ENCODE assay signal across 21 mouse cellular contexts in the genomic region with DNA sequence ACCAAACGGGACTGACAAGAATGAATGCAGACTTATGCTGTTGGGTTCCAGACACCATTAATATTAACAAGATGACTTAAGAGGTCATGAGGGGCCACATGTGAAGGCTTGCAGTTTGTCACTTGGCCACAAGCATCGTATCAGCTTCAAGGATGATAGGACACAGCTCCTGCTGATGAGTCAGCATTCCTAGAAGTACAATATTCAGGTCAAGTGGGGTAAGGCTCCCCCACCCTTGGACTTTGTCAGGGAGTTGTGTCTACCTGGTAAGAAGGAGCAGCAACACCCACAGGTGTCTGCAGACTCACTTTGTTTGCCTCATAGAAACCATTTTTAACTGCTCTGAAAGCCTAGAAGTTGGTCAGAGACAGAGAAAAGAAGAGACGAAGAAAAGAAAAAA. TPM values are rescaled to one million over a fixed set of nuclear protein-coding genes. Genes with fewer than 3 reads are reported as not detected.
A peak's percentile ranks its signal among the peaks of the same experiment; 100 is the strongest.
DNase-seq lines count a peak whose midpoint lies in the region; ATAC-seq and TF ChIP-seq lines count a peak whose summit lies in the region.
"Had no signal": no experiment of that assay in that cellular context is flagged by ENCODE, and none has a peak within 500 bp of the region (broad histone marks: within the 10 kb centered on the region; RNA-seq: fewer than 3 reads in every experiment).

No protein-coding gene starts in this region.

- no peak for TF ChIP-seq EP300 in stomach, postnatal 0 days (optimal IDR thresholded peaks at IDR 0.05)

- WGBS in intestine, postnatal 0 days: 54% methylated on average over 3 of the region's 3 CpGs
- 54% methylated on average over 3 of the region's 3 CpGs for WGBS in stomach, postnatal 0 days
- 94% methylated on average over 3 of the region's 3 CpGs for WGBS in hindbrain, embryonic 16.5 days

- H3K4me2 ChIP-seq in intestine, postnatal 0 days (replicated peaks; ENCODE audit: low read depth): no peak overlapping the region
- no peak overlapping the region for H3K4me2 ChIP-seq in stomach, postnatal 0 days (replicated peaks; ENCODE audit: low read depth)
- no peak overlapping the region for H3K4me2 ChIP-seq in hindbrain, embryonic 16.5 days (ENCODE audit: low read length)
- H3K4me2 ChIP-seq: embryonic facial prominence, embryonic 12.5 days; forebrain, embryonic 13.5 days; forebrain, embryonic 15.5 days had no signal

- peak; percentile 91 for ATAC-seq in intestine, postnatal 0 days
- ATAC-seq in stomach, postnatal 0 days (ENCODE audit: low FRiP score, low TSS enrichment): peak; percentile 83
- ATAC-seq in hindbrain, embryonic 16.5 days: no peak
- ATAC-seq: activated CD4-positive, CD25-positive, alpha-beta regulatory T cell, adult 4 months; forebrain, embryonic 13.5 days; forebrain, embryonic 15.5 days; forebrain, postnatal 0 days; Patski had no signal

- H3K36me3 ChIP-seq in ES-E14 (ENCODE audit: control insufficient read depth, insufficient read depth, low read length, poor library complexity, severe bottlenecking): no peaks in the 10 kb centered on the region
- no peaks in the 10 kb centered on the region for H3K36me3 ChIP-seq in intestine, postnatal 0 days (ENCODE audit: control insufficient read depth, insufficient read depth)
- H3K36me3 ChIP-seq in stomach, postnatal 0 days (ENCODE audit: control insufficient read depth, insufficient read depth, low read length): no peaks in the 10 kb centered on the region
- no peaks in the 10 kb centered on the region for H3K36me3 ChIP-seq in hindbrain, embryonic 16.5 days (ENCODE audit: control insufficient read depth, insufficient read depth, low read length)
- H3K36me3 ChIP-seq: embryonic facial prominence, embryonic 10.5 days; embryonic facial prominence, embryonic 12.5 days; forebrain, embryonic 15.5 days; G1E had no signal

- no peak for DNase-seq in ES-E14 (ENCODE audit: low read depth, low spot score)
- DNase-seq in stomach, postnatal 0 days (ENCODE audit: low spot score): peak; percentile 33
- no peak for DNase-seq in kidney, adult 9 months
- DNase-seq: adrenal gland, adult 8-10 months; adrenal gland, postnatal 14 days; adrenal gland, postnatal 36 days; cerebellum, adult 11-12 months; cerebellum, adult 2 months; cerebellum, adult 9-10 months; cerebellum, postnatal 10 days; cerebellum, postnatal 25 days; forebrain, postnatal 0 days had no signal

- H3K9me3 ChIP-seq in ES-E14 (ENCODE audit: control insufficient read depth, insufficient read depth, low read depth, low read length): no peaks in the 10 kb centered on the region
- no peaks in the 10 kb centered on the region for H3K9me3 ChIP-seq in intestine, postnatal 0 days (ENCODE audit: control insufficient read depth)
- H3K9me3 ChIP-seq in stomach, postnatal 0 days (ENCODE audit: control insufficient read depth, low read length): no peaks in the 10 kb centered on the region
- H3K9me3 ChIP-seq in hindbrain, embryonic 16.5 days (ENCODE audit: control insufficient read depth, low read length): no peaks in the 10 kb centered on the region
- H3K9me3 ChIP-seq: embryonic facial prominence, embryonic 12.5 days; forebrain, embryonic 13.5 days; forebrain, embryonic 15.5 days had no signal

- no peak overlapping the region for H3K27ac ChIP-seq in ES-E14 (ENCODE audit: insufficient read depth, low read depth, low read length, poor library complexity, severe bottlenecking)
- 0 out of 2 replicates have a peak overlapping the region, but pooled peaks have one; percentile 28 for H3K27ac ChIP-seq in intestine, postnatal 0 days (ENCODE audit: low read depth, low read length)
- H3K27ac ChIP-seq in stomach, postnatal 0 days (replicated peaks): no peak overlapping the region
- H3K27ac ChIP-seq in hindbrain, embryonic 16.5 days (ENCODE audit: low read depth, low read length): no peak overlapping the region
- H3K27ac ChIP-seq: embryonic facial prominence, embryonic 10.5 days; embryonic facial prominence, embryonic 12.5 days; forebrain, embryonic 13.5 days; forebrain, embryonic 15.5 days had no signal

- H3K27me3 ChIP-seq in intestine, postnatal 0 days (replicated peaks; ENCODE audit: control insufficient read depth, insufficient read depth, low read length): no peaks in the 10 kb centered on the region
- no peaks in the 10 kb centered on the region for H3K27me3 ChIP-seq in stomach, postnatal 0 days (ENCODE audit: control insufficient read depth, insufficient read depth, low read length)
- no peaks in the 10 kb centered on the region for H3K27me3 ChIP-seq in hindbrain, embryonic 16.5 days (replicated peaks; ENCODE audit: control insufficient read depth, insufficient read depth, low read length)
- H3K27me3 ChIP-seq: embryonic facial prominence, embryonic 12.5 days; forebrain, embryonic 13.5 days; forebrain, embryonic 15.5 days; Patski had no signal

- 0 out of 2 replicates have a peak, but pooled peaks have one; percentile 29 for TF ChIP-seq CTCF in intestine, postnatal 0 days (IDR thresholded peaks at IDR 0.05; ENCODE audit: low read depth)
- TF ChIP-seq CTCF in stomach, postnatal 0 days (IDR thresholded peaks at IDR 0.05; ENCODE audit: low read depth): no peak

- in situ Hi-C loops in ES-E14 (cut with MboI; ENCODE audit: low sequenced_read_pairs in 2 of 2, unreplicated experiment in 2 of 2): no loop called here

- H3K4me1 ChIP-seq in ES-E14 (ENCODE audit: control insufficient read depth in 2 of 2, insufficient read depth in 2 of 2, low read length in 2 of 2, poor library complexity in 1 of 2): no peaks in the 10 kb centered on the region
- no peaks in the 10 kb centered on the region for H3K4me1 ChIP-seq in intestine, postnatal 0 days (replicated peaks; ENCODE audit: control insufficient read depth, insufficient read depth, low read length)
- H3K4me1 ChIP-seq in stomach, postnatal 0 days (replicated peaks; ENCODE audit: control insufficient read depth, insufficient read depth): no peaks in the 10 kb centered on the region
- no peaks in the 10 kb centered on the region for H3K4me1 ChIP-seq in hindbrain, embryonic 16.5 days (ENCODE audit: control insufficient read depth, insufficient read depth, low read depth, low read length)
- H3K4me1 ChIP-seq: embryonic facial prominence, embryonic 12.5 days; forebrain, embryonic 13.5 days; forebrain, embryonic 15.5 days had no signal

- no peak overlapping the region for H3K9ac ChIP-seq in ES-E14 (ENCODE audit: insufficient read depth, low read depth, low read length, poor library complexity, severe bottlenecking)
- no peak overlapping the region for H3K9ac ChIP-seq in intestine, postnatal 0 days (ENCODE audit: low read depth, low read length)
- no peak overlapping the region for H3K9ac ChIP-seq in stomach, postnatal 0 days (ENCODE audit: low read length)
- H3K9ac ChIP-seq in hindbrain, embryonic 16.5 days (ENCODE audit: low read depth, low read length): no peak overlapping the region
- H3K9ac ChIP-seq: embryonic facial prominence, embryonic 12.5 days; forebrain, embryonic 13.5 days; forebrain, embryonic 15.5 days; forebrain, postnatal 0 days had no signal

- no peak overlapping the region for H3K4me3 ChIP-seq in ES-E14 (ENCODE audit: insufficient read depth in 1 of 2, low read depth in 1 of 2, low read length in 2 of 2, poor library complexity in 1 of 2, severe bottlenecking in 1 of 2)
- H3K4me3 ChIP-seq in intestine, postnatal 0 days (ENCODE audit: low read depth, low read length): no peak overlapping the region
- H3K4me3 ChIP-seq in stomach, postnatal 0 days (ENCODE audit: low read depth, low read length): no peak overlapping the region
- H3K4me3 ChIP-seq in hindbrain, embryonic 16.5 days (ENCODE audit: low read length): no peak overlapping the region
- H3K4me3 ChIP-seq: embryonic facial prominence, embryonic 10.5 days; embryonic facial prominence, embryonic 12.5 days; forebrain, embryonic 13.5 days; forebrain, embryonic 15.5 days had no signal

TF ChIP-seq in ES-E14, 5 proteins besides CTCF, POLR2A, EP300 and RAD21:
- TF ChIP-seq MAFK (IDR thresholded peaks at IDR 0.05; ENCODE audit: insufficient read depth, low read depth, low read length) (peak; percentile 65; the same call in 1 of the 2 replicates), CHD2 (IDR thresholded peaks at IDR 0.05; ENCODE audit: low read depth, low read length) (no peak), HCFC1 (IDR thresholded peaks at IDR 0.05; ENCODE audit: borderline replicate concordance, insufficient read depth, low read length) (no peak)
TF ChIP-seq in ES-E14: peak in this region for 1.

RNA-seq across cellular contexts. Expression of gene Glce, which starts 49.8 kb away (rescaled TPM):
- total RNA-seq in ES-E14 (2012; rRNA removed): 44.8 and 52.6 TPM in 2 replicates
- polyA plus RNA-seq in intestine, postnatal 0 days (2015; fragmentation: Nextera tagmentation; extraction: Ambion mirVana): 8.1 and 10.9 TPM in 2 replicates
- polyA plus RNA-seq in stomach, postnatal 0 days (2015; fragmentation: Nextera tagmentation; extraction: Ambion mirVana): 10.8 and 11.2 TPM in 2 replicates
- polyA plus RNA-seq in hindbrain, embryonic 16.5 days (2015; fragmentation: Nextera tagmentation; extraction: Ambion mirVana): 26.4 and 27.2 TPM in 2 replicates
